Mouse (Mus musculus) small intestine, adult 2 months (tissue): Measurements from ENCODE around the gene Mtfr1l.

Experiments used
- CTCF ChIP-seq: fragments of 200-500 bp; IDR thresholded peaks from 2 replicates; pipeline ENCODE4 v1.5.1; 2012; ENCODE audit warnings: low read depth, mild to moderate bottlenecking, control low read depth, inconsistent platforms, low read length, moderate library complexity, mixed read lengths; ENCODE audit not compliant: insufficient replicate concordance, insufficient read length; ENCODE audit errors: extremely low read depth
- POLR2A ChIP-seq: fragments of 200-500 bp; IDR thresholded peaks from 2 replicates; pipeline ENCODE4 v1.6.1; 2012; ENCODE audit warnings: low read depth, mild to moderate bottlenecking, control low read depth, inconsistent platforms, low read length, moderate library complexity

DNA sequence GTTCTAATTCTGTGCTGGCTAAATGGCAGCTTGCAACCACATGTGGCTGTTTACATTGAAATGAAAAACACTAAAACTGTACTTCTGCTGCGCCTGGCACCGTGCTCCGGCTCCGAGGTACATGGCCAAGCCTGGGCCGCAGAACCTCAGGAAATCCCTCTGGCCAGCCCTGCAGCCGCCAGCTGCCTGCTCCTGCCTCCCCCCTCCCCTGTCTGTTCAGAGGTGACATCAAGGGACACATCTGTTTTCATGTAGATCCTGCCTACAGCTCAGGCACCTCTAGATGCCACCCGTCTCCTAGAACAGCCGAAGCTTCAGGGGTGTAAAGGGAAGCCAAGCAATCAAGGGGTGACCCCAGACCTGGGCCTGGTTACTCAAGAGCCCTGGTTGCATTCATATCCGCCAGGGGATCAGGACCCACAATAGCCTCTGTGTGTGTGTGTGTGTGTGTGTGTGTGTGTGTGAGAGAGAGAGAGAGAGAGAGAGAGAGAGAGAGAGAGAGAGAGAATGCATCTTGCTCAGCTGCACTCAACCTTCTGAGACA, 23.5 kb upstream of the Mtfr1l start:
- TF ChIP-seq CTCF (no peak), POLR2A (no peak)
